Mouse (Mus musculus) embryonic facial prominence, embryonic 13.5 days (tissue): ENCODE measurements at regions not wholly inside any gene's neighbourhood (a gene's known extent, or its start where the extent isn't known, plus 50 kb on each side); places are given as distances from the start of the nearest gene placed in this dataset.

Experiments
- ATAC-seq: fragments of 200-750 bp; cut with Nextera tagmentation; 2 replicates; pipeline ENCODE4 v1.8.0; 2017; ENCODE audit warnings: low read depth; ENCODE audit not compliant: insufficient number of reproducible peaks, insufficient read depth, low FRiP score, low TSS enrichment
- H3K27ac ChIP-seq: fragments of 300-500 bp; sonication (generic); 2 replicates; pipeline ENCODE4 v1.5.1; 2015; ENCODE audit warnings: moderate library complexity, mild to moderate bottlenecking, inconsistent platforms
- H3K27me3 ChIP-seq: fragments of 300-500 bp; sonication (generic); 2 replicates; pipeline ENCODE4 v1.6.1; 2015; ENCODE audit warnings: mild to moderate bottlenecking, inconsistent platforms
- H3K36me3 ChIP-seq: fragments of 300-500 bp; sonication (generic); 2 replicates; pipeline ENCODE4 v1.6.1; 2015; ENCODE audit warnings: mild to moderate bottlenecking, inconsistent platforms
- H3K4me1 ChIP-seq: fragments of 300-500 bp; sonication (generic); 2 replicates; pipeline ENCODE4 v1.6.1; 2015; ENCODE audit warnings: inconsistent platforms
- H3K4me2 ChIP-seq: fragments of 300-500 bp; sonication (generic); 2 replicates; pipeline ENCODE4 v1.6.1; 2015; ENCODE audit warnings: moderate library complexity, mild to moderate bottlenecking, inconsistent platforms
- H3K4me3 ChIP-seq: fragments of 300-500 bp; sonication (generic); 2 replicates; pipeline ENCODE4 v1.5.1; 2015; ENCODE audit warnings: mild to moderate bottlenecking, inconsistent platforms
- H3K9ac ChIP-seq: fragments of 300-500 bp; sonication (generic); 2 replicates; pipeline ENCODE4 v1.6.1; 2015; ENCODE audit warnings: mild to moderate bottlenecking, inconsistent platforms
- H3K9me3 ChIP-seq: fragments of 300-500 bp; sonication (generic); 2 replicates; pipeline ENCODE4 v1.6.1; 2016; ENCODE audit warnings: inconsistent platforms
- WGBS: fragments of 180-500 bp; shearing (Covaris S2); methylation state at CpG from one replicate; pipeline ENCODE4 v1.1.7; 2015; ENCODE audit warnings: mixed read lengths; 5-methylcytosine and 5-hydroxymethylcytosine counted together

DNA sequence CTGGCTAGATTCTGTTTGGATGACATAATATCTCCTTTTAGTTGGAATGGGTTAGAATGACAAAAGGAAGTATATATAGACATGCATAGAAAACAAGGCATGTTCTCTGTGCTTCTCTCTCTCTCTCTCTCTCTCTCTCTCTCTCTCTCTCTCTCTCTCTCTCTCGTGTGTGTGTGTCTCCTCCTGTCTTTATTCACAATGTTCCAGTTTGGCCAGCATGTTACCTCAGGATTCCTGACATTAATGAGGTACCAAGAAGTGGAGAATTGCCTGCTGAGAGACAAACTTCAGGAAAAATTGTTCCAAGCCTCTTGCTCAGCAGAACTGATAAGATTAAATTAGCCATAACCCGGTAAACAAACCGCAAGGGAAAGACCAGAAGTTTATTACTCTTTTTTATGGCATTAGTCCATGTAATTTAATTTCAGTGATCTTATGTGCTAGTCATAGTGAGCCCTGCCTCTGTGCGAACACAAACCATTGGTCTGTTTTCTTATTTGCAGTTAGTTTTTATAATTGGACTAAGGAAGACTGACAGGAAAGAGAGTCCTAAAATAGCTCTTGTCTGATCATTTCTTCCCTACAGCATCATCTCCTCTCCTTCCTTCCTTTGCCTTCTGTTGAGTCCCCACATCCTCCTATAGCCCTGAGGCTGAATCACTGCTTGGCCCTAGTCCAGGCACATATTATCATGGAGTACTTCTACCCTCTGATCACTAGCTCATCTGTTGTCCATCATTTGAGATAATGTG is 323.5 kb upstream of the 1700056E22Rik start:
- Histone ChIP-seq H3K36me3 (no peaks in the 10 kb centered on the region), H3K9ac (no peak overlapping the region), H3K4me2 (no peak overlapping the region), H3K27ac (no peak overlapping the region), H3K4me1 (peaks cover 5% of the 10 kb centered on the region; the same call in 1 of the 2 replicates), H3K27me3 (peaks cover 27% of the 10 kb centered on the region), H3K4me3 (no peak overlapping the region), H3K9me3 (no peaks in the 10 kb centered on the region)
- 52% methylated on average over 4 of the region's 4 CpGs for WGBS
- no peak for ATAC-seq

- H3K9me3 ChIP-seq = no peaks in the 10 kb centered on the region
- no peak overlapping the region for H3K4me2 ChIP-seq
- H3K27ac ChIP-seq = no peak overlapping the region
- H3K9ac ChIP-seq = no peak overlapping the region
- peaks cover 35% of the 10 kb centered on the region for H3K27me3 ChIP-seq
- no peak for ATAC-seq
- H3K4me3 ChIP-seq = no peak overlapping the region
- peaks cover 5% of the 10 kb centered on the region; the same call in 1 of the 2 replicates for H3K4me1 ChIP-seq
- H3K36me3 ChIP-seq = no peaks in the 10 kb centered on the region
- WGBS = 70% methylated on average over 8 of the region's 8 CpGs
Measured at GRCm38 (mm10) chr1:184353832-184354449, 319.8 kb upstream of the 1700056E22Rik start.

GRCm38 (mm10) chr1:184351760-184352159 is 317.7 kb upstream of the 1700056E22Rik start:
- H3K4me3 ChIP-seq = no peak overlapping the region
- H3K9ac ChIP-seq = no peak overlapping the region
- no peak overlapping the region for H3K4me2 ChIP-seq
- no peaks in the 10 kb centered on the region for H3K36me3 ChIP-seq
- no peak for ATAC-seq
- 81% methylated on average over 5 of the region's 5 CpGs for WGBS
- H3K27me3 ChIP-seq = peaks cover 35% of the 10 kb centered on the region
- H3K9me3 ChIP-seq = no peaks in the 10 kb centered on the region
- no peak overlapping the region for H3K27ac ChIP-seq
- no peaks in the 10 kb centered on the region for H3K4me1 ChIP-seq

DNA sequence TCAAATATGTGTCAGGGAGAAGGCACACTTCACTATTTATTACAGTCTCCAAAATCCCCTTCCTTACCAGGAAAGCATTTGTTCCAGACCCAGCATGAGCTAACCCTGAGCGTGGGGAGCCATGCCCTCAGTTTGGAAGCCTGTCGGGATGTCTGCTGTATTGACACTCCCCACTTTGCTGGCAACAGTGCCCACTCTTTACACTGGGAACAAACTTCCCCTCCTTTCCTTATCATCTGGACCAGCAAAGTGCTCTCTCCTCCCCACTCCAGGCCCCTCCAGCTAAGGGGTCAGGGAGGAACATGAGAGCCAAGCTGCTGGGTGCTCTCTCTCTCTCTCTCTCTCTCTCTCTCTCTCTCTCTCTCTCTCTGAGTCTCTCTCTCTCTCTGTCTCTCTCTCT is 310.7 kb upstream of the 1700056E22Rik start:
- Histone ChIP-seq H3K36me3 (no peaks in the 10 kb centered on the region), H3K4me3 (no peak overlapping the region), H3K4me1 (no peaks in the 10 kb centered on the region), H3K27ac (no peak overlapping the region), H3K9me3 (no peaks in the 10 kb centered on the region), H3K9ac (no peak overlapping the region), H3K4me2 (no peak overlapping the region), H3K27me3 (peaks cover 2% of the 10 kb centered on the region; the same call in 1 of the 2 replicates)
- ATAC-seq = no peak
- WGBS = 66% methylated on average over 2 of the region's 2 CpGs

DNA sequence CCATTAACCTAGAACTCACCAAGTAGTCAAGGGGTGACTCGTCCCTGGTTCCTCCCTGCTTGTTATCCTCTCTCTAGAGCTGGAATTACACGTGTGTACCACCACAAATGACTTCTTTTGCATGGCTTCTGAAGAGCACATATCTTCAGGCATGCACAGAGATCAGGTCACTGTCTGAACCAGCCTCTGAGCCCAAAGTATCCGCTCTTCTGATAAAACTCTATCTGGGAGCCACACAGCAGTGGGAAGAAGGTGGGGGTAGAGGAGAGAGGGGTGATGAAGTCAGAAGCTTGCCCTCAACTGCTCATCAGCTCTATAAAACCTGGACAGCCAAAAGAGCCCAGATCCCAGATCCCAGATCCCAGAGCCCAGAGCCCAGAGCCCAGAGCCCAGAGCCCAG is 301.9 kb upstream of the 1700056E22Rik start:
- H3K4me1 ChIP-seq = peaks cover 9% of the 10 kb centered on the region; the same call in 1 of the 2 replicates

GRCm38 (mm10) chr1:184335281-184335680 is 301.2 kb upstream of the 1700056E22Rik start:
- Histone ChIP-seq H3K27me3 (no peaks in the 10 kb centered on the region; the same call in none of the 2 replicates), H3K4me3 (no peak overlapping the region), H3K4me2 (no peak overlapping the region), H3K9me3 (no peaks in the 10 kb centered on the region), H3K27ac (no peak overlapping the region), H3K4me1 (peaks cover 9% of the 10 kb centered on the region; the same call in 1 of the 2 replicates), H3K9ac (no peak overlapping the region), H3K36me3 (no peaks in the 10 kb centered on the region)
- ATAC-seq = peak; percentile 52; the same call in 1 of the 2 replicates
- WGBS = 24% methylated on average over 6 of the region's 6 CpGs

More for the DNA sequence above, 301.9 kb upstream of the 1700056E22Rik start:
- no peak overlapping the region for H3K4me2 ChIP-seq
- no peak overlapping the region for H3K4me3 ChIP-seq
- H3K27me3 ChIP-seq = no peaks in the 10 kb centered on the region; the same call in none of the 2 replicates
- no peak overlapping the region for H3K27ac ChIP-seq
- no peak for ATAC-seq
- H3K9me3 ChIP-seq = no peaks in the 10 kb centered on the region
- no peaks in the 10 kb centered on the region for H3K36me3 ChIP-seq
- WGBS = 84% methylated on average over 3 of the region's 3 CpGs
- no peak overlapping the region for H3K9ac ChIP-seq

- no peaks in the 10 kb centered on the region for H3K9me3 ChIP-seq
- no peak overlapping the region for H3K27ac ChIP-seq
- H3K27me3 ChIP-seq = no peaks in the 10 kb centered on the region; the same call in none of the 2 replicates
- no peak for ATAC-seq
- 36% methylated on average over 5 of the region's 5 CpGs for WGBS
- H3K9ac ChIP-seq = no peak overlapping the region
- H3K36me3 ChIP-seq = no peaks in the 10 kb centered on the region
- peaks cover 9% of the 10 kb centered on the region; the same call in 1 of the 2 replicates for H3K4me1 ChIP-seq
- no peak overlapping the region for H3K4me3 ChIP-seq
- no peak overlapping the region for H3K4me2 ChIP-seq
Measured at GRCm38 (mm10) chr1:184334818-184335217, 300.7 kb upstream of the 1700056E22Rik start.

GRCm38 (mm10) chr1:184333086-184333485 is 299.0 kb upstream of the 1700056E22Rik start:
- Histone ChIP-seq H3K27me3 (no peaks in the 10 kb centered on the region; the same call in 1 of the 2 replicates), H3K4me3 (no peak overlapping the region), H3K9me3 (no peaks in the 10 kb centered on the region), H3K4me1 (peaks cover 9% of the 10 kb centered on the region; the same call in 1 of the 2 replicates), H3K9ac (no peak overlapping the region), H3K36me3 (no peaks in the 10 kb centered on the region), H3K27ac (no peak overlapping the region), H3K4me2 (no peak overlapping the region)
- no peak for ATAC-seq
- WGBS = 65% methylated on average over 5 of the region's 5 CpGs

DNA sequence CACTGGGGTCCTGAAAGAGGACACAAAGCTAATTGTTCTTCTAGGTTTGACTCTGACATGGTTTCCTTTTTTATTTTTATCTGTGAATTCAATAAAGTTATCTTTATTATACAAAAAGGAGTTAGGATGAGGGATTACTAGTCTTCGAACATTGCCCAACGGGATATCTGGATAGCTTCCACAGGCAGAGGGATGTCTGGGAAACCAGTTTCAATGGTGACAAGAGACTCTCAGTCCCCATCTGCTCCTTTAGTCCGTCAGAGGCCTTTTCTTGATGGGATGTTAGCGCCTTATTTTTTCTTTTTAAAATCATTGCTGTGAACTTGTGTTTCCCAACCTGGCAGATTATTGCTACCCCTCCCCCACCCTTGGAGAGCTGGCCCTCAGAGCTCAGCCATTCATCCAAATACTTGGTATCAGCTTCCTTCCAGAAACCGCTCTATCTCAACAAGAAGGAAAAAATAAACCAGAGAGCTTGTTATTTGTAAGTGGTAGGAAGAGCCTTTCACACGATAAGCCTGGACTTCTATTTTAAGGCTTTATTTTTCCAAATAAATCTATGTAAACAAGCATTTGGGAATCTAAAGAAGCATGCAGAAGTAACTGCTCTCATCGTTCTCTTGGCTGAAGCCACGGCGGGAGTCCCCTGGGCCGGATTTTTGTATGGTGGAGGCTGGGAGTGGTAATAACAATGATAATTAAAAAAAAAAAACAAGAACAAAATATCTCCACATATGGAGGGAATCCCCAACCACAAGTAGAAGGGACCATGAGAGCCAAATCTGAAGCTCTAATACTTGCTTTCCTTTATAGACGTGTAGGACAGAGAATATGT is 296.6 kb upstream of the 1700056E22Rik start:
- Histone ChIP-seq H3K9me3 (no peaks in the 10 kb centered on the region), H3K4me2 (no peak overlapping the region), H3K27ac (no peak overlapping the region), H3K9ac (no peak overlapping the region), H3K4me1 (peaks cover 9% of the 10 kb centered on the region; the same call in 1 of the 2 replicates), H3K36me3 (no peaks in the 10 kb centered on the region), H3K27me3 (no peaks in the 10 kb centered on the region; the same call in 1 of the 2 replicates), H3K4me3 (no peak overlapping the region)
- 80% methylated on average over 11 of the region's 11 CpGs for WGBS
- ATAC-seq = no peak

GRCm38 (mm10) chr1:184326191-184326590 is 292.1 kb upstream of the 1700056E22Rik start:
- Histone ChIP-seq H3K9ac (no peak overlapping the region), H3K9me3 (no peaks in the 10 kb centered on the region), H3K27ac (no peak overlapping the region), H3K4me3 (no peak overlapping the region), H3K27me3 (no peaks in the 10 kb centered on the region), H3K36me3 (no peaks in the 10 kb centered on the region), H3K4me2 (no peak overlapping the region), H3K4me1 (no peaks in the 10 kb centered on the region)
- no peak for ATAC-seq
- WGBS = 80% methylated on average over 3 of the region's 3 CpGs

GRCm38 (mm10) chr1:184324234-184324633 is 290.1 kb upstream of the 1700056E22Rik start:
- Histone ChIP-seq H3K9ac (no peak overlapping the region), H3K4me3 (no peak overlapping the region), H3K4me1 (peaks cover 9% of the 10 kb centered on the region), H3K36me3 (no peaks in the 10 kb centered on the region), H3K27ac (no peak overlapping the region), H3K9me3 (no peaks in the 10 kb centered on the region), H3K27me3 (no peaks in the 10 kb centered on the region), H3K4me2 (no peak overlapping the region)
- ATAC-seq = no peak
- 86% methylated on average over 2 of the region's 2 CpGs for WGBS
